Mouse (Mus musculus) forebrain, embryonic 12.5 days (tissue): ENCODE results near the gene Zcchc13. TPM values are rescaled to one million over a fixed set of nuclear protein-coding genes. Genes with fewer than 3 reads are reported as not detected.
"Not testable (repeated sequence)": the region's sequence is repeated elsewhere in the genome, so short reads cannot be mapped to it uniquely, and the experiment has no call there.

Experiments
- ATAC-seq: fragments of 200-750 bp; cut with Nextera tagmentation; 2 replicates; pipeline ENCODE4 v1.8.0; 2017; ENCODE audit warnings: moderate TSS enrichment; ENCODE audit not compliant: low FRiP score
- H3K27ac ChIP-seq: fragments of 300-500 bp; sonication (generic); 2 replicates; pipeline ENCODE4 v1.5.1; 2016; ENCODE audit warnings: mild to moderate bottlenecking
- H3K27me3 ChIP-seq: fragments of 300-500 bp; sonication (generic); 2 replicates; pipeline ENCODE4 v1.6.1; 2016; ENCODE audit warnings: mild to moderate bottlenecking
- H3K36me3 ChIP-seq: fragments of 300-500 bp; sonication (generic); replicated peaks from 2 replicates; pipeline ENCODE4 v1.6.1; 2016; ENCODE audit warnings: mild to moderate bottlenecking
- H3K4me1 ChIP-seq: fragments of 300-500 bp; sonication (generic); 2 replicates; pipeline ENCODE4 v1.6.1; 2016
- H3K4me2 ChIP-seq: fragments of 300-500 bp; sonication (generic); 2 replicates; pipeline ENCODE4 v1.6.1; 2016; ENCODE audit warnings: mild to moderate bottlenecking, moderate library complexity
- H3K4me3 ChIP-seq: fragments of 300-500 bp; sonication (generic); replicated peaks from 2 replicates; pipeline ENCODE4 v1.5.1; 2016; ENCODE audit warnings: mild to moderate bottlenecking
- H3K9ac ChIP-seq: fragments of 300-500 bp; sonication (generic); 2 replicates; pipeline ENCODE4 v1.6.1; 2016; ENCODE audit warnings: mild to moderate bottlenecking
- H3K9me3 ChIP-seq: fragments of 300-500 bp; sonication (generic); 2 replicates; pipeline ENCODE4 v1.6.1; 2016
- WGBS: fragments of 180-500 bp; shearing (Covaris S2); methylation state at CpG from one replicate; pipeline ENCODE4 v1.1.7; 2016; 5-methylcytosine and 5-hydroxymethylcytosine counted together
- polyA plus RNA-seq: library from polyadenylated mRNA; unstranded; fragments of >200 nt; fragmentation: Nextera tagmentation; extraction: Ambion mirVana; gene quantifications from 2 replicates; pipeline ENCODE4 v1.2.1, GENCODE M21; 2016

The Zcchc13 gene
- polyA plus RNA-seq, 1 experiment from 2014 or later = not detected

GRCm38 (mm10) chrX:103653021-103653420 is 22.6 kb downstream of the Zcchc13 start:
- peaks cover 42% of the 10 kb centered on the region for H3K27me3 ChIP-seq
- no peak for ATAC-seq
- H3K36me3 ChIP-seq = no peaks in the 10 kb centered on the region
- no peak overlapping the region for H3K4me3 ChIP-seq
- H3K27ac ChIP-seq = no peak overlapping the region
- H3K9me3 ChIP-seq = no peaks in the 10 kb centered on the region
- H3K4me1 ChIP-seq = no peaks in the 10 kb centered on the region
- WGBS = 13% methylated on average over 2 of the region's 2 CpGs
- H3K4me2 ChIP-seq = no peak overlapping the region
- H3K9ac ChIP-seq = no peak overlapping the region

GRCm38 (mm10) chrX:103658985-103659384 is 28.6 kb downstream of the Zcchc13 start:
- Histone ChIP-seq H3K4me2 (no peak overlapping the region), H3K9me3 (no peaks in the 10 kb centered on the region), H3K27ac (no peak overlapping the region), H3K4me3 (no peak overlapping the region), H3K4me1 (no peaks in the 10 kb centered on the region), H3K27me3 (peaks cover 39% of the 10 kb centered on the region), H3K9ac (no peak overlapping the region), H3K36me3 (no peaks in the 10 kb centered on the region)
- ATAC-seq = no peak
- 52% methylated on average over 4 of the region's 4 CpGs for WGBS

- not testable (repeated sequence) for H3K9ac ChIP-seq, ATAC-seq
- 90% methylated on average over 10 of the region's 10 CpGs for WGBS
Observed at GRCm38 (mm10) chrX:103664445-103664844, 34.1 kb downstream of the Zcchc13 start.

GRCm38 (mm10) chrX:103670245-103670644 is 39.9 kb downstream of the Zcchc13 start:
- no peaks in the 10 kb centered on the region for H3K4me1 ChIP-seq
- H3K27ac ChIP-seq = no peak overlapping the region
- no peaks in the 10 kb centered on the region for H3K36me3 ChIP-seq
- no peak overlapping the region for H3K9ac ChIP-seq
- H3K27me3 ChIP-seq = peaks cover 22% of the 10 kb centered on the region
- no peak overlapping the region for H3K4me2 ChIP-seq
- H3K4me3 ChIP-seq = no peak overlapping the region
- no peaks in the 10 kb centered on the region for H3K9me3 ChIP-seq
- no peak for ATAC-seq

More at GRCm38 (mm10) chrX:103664445-103664844, 34.1 kb downstream of the Zcchc13 start:
- not testable (repeated sequence) for H3K27ac ChIP-seq, H3K4me3 ChIP-seq, H3K4me1 ChIP-seq, H3K36me3 ChIP-seq, H3K4me2 ChIP-seq, H3K9me3 ChIP-seq
- H3K27me3 ChIP-seq = peaks cover 26% of the 10 kb centered on the region

GRCm38 (mm10) chrX:103673761-103674160 is 43.4 kb downstream of the Zcchc13 start:
- Histone ChIP-seq H3K27ac (no peak overlapping the region), H3K9ac (no peak overlapping the region), H3K36me3 (no peaks in the 10 kb centered on the region), H3K4me2 (no peak overlapping the region), H3K4me1 (no peaks in the 10 kb centered on the region), H3K4me3 (no peak overlapping the region), H3K9me3 (no peaks in the 10 kb centered on the region), H3K27me3 (peaks cover 30% of the 10 kb centered on the region)
- ATAC-seq = no peak
- 84% methylated on average over 3 of the region's 3 CpGs for WGBS

- Histone ChIP-seq H3K9ac (no peak overlapping the region), H3K36me3 (no peaks in the 10 kb centered on the region), H3K4me3 (no peak overlapping the region), H3K27me3 (peaks cover 37% of the 10 kb centered on the region), H3K4me2 (no peak overlapping the region), H3K9me3 (no peaks in the 10 kb centered on the region), H3K27ac (no peak overlapping the region), H3K4me1 (no peaks in the 10 kb centered on the region)
- 31% methylated on average over 2 of the region's 2 CpGs for WGBS
- no peak for ATAC-seq
Observed at GRCm38 (mm10) chrX:103674674-103675073, 44.3 kb downstream of the Zcchc13 start.

Other genes with a start within 250 kb of the Zcchc13 start
- 0.49 TPM in 1 of 2 replicates, not detected in the other for gene Tsx, start 216.1 kb upstream of the Zcchc13 start, polyA plus RNA-seq
- not detected in 2 replicates for gene Gm26992, start 208.6 kb upstream of the Zcchc13 start, polyA plus RNA-seq
- 14.3 and 14.8 TPM in 2 replicates for gene Slc16a2, start 191.4 kb downstream of the Zcchc13 start, polyA plus RNA-seq